Mouse (Mus musculus): ENCODE results near the gene Glb1l3. TPM values are rescaled to one million over a fixed set of nuclear protein-coding genes. Genes with fewer than 3 reads are reported as not detected.

Gene Glb1l3
- not detected for polyA plus RNA-seq (2014; fragmentation: Illumina TruSeq; extraction: RNeasy Lipid Tissue Mini Kit (QIAGEN cat#74804); ENCODE audit: low read depth, low replicate concordance)

DNA sequence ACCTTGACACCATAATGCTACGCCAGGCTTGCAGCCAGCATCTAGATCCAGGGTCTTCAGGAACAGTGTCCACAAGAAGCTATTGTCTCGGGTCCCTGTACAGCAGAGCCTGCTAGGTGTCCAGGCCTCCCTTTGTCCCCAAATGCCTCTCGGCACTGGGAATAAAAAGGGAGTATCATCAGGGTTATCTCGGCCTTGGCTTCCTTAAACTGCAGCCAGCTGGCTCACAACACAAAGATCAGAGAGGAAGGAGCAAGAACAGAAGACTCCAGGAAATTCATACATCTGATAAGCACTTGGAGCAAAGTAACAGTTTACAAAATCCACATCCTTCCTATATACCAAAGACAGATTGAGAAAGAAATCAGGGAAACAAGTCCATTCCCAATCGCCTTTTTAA lies at the start of gene Glb1l3:
Gene Glb1l3 (minus strand): TSS at position 140 of the 400 bp plus-strand sequence.

DNA sequence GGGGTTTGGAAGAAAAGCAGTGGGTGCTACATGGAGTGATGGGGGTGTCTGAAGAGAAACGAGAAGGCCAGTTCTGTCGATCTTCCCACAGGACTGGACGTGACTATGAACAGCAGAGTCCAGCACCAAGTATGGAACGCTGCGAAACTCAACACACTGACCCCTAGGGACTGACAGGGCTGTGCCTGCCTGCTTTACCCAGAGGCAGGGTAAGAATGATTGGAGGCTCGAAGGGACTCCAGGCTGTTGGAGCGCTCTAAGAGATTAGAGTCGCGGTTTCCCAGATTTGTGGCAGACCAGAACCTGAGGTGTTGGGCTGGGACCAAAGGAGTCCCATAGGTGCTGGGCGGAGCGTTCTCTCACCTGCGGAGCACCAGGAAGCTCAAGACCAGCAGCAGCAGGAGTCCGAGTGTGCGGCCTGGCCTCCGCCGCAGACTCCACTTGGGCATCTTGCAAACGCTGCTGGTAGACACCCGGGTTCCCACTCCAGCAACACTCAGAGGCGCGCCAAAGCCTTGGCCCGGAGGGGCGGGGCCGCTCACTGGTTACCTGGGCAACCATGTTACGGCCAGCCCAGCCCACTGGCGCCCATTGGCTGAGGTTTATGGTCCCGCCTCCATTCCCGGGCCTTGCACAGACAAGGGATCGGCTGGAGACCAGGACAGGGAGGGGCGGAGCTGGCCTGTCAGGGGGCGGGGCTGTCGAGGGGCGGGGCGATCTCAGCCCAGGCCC lies 54.6 kb downstream of the Glb1l3 start, which contains the start of gene Glb1l2:
Gene Glb1l2 (minus strand): TSS at position 534 of the 732 bp plus-strand sequence.

Other genes starting within 250 kb of the Glb1l3 start
- not detected for gene B3gat1, start 127.2 kb downstream of the Glb1l3 start, polyA plus RNA-seq (2014; fragmentation: Illumina TruSeq; extraction: RNeasy Lipid Tissue Mini Kit (QIAGEN cat#74804); ENCODE audit: low read depth, low replicate concordance)
- gene Glb1l2, start 54.4 kb downstream of the Glb1l3 start, polyA plus RNA-seq (2014; fragmentation: Illumina TruSeq; extraction: RNeasy Lipid Tissue Mini Kit (QIAGEN cat#74804); ENCODE audit: low read depth, low replicate concordance), result 0.89 TPM
- gene Gm1110, start 62.2 kb upstream of the Glb1l3 start, polyA plus RNA-seq (2014; fragmentation: Illumina TruSeq; extraction: RNeasy Lipid Tissue Mini Kit (QIAGEN cat#74804); ENCODE audit: low read depth, low replicate concordance), result not detected
- gene Acad8, start 138.7 kb upstream of the Glb1l3 start, polyA plus RNA-seq (2014; fragmentation: Illumina TruSeq; extraction: RNeasy Lipid Tissue Mini Kit (QIAGEN cat#74804); ENCODE audit: low read depth, low replicate concordance), result 43.9 TPM
- gene Thyn1, start 138.8 kb upstream of the Glb1l3 start, polyA plus RNA-seq (2014; fragmentation: Illumina TruSeq; extraction: RNeasy Lipid Tissue Mini Kit (QIAGEN cat#74804); ENCODE audit: low read depth, low replicate concordance), result 31.7 TPM
- 26.0 TPM for gene Vps26b, start 169.2 kb upstream of the Glb1l3 start, polyA plus RNA-seq (2014; fragmentation: Illumina TruSeq; extraction: RNeasy Lipid Tissue Mini Kit (QIAGEN cat#74804); ENCODE audit: low read depth, low replicate concordance)
- gene Ncapd3, start 169.3 kb upstream of the Glb1l3 start, polyA plus RNA-seq (2014; fragmentation: Illumina TruSeq; extraction: RNeasy Lipid Tissue Mini Kit (QIAGEN cat#74804); ENCODE audit: low read depth, low replicate concordance), result 18.0 TPM

All from heart, adult 10 weeks (tissue).